Mouse (Mus musculus): ENCODE data around the gene Fam89b.

DNA sequence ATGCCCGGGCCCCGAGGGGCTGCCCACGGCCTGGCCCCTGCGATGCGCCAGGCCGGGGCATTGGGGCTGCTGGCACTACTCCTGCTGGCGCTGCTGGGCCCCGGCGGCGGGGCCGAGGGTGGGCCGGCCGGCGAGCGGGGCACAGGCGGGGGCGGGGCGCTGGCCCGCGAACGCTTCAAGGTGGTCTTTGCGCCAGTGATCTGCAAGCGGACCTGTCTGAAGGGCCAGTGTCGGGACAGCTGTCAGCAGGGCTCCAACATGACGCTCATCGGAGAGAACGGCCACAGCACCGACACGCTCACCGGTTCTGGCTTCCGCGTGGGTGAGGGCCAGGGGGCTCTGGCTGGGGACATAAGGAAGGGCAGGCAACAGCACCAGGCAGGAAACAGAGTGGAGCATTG is 12.8 kb upstream of the Fam89b start:
- TF ChIP-seq CTCF (IDR thresholded peaks at IDR 0.05; ENCODE audit: control insufficient read depth, insufficient read depth, low read length) (no peak), POLR2A (IDR thresholded peaks at IDR 0.05; ENCODE audit: borderline replicate concordance, control insufficient read depth, low read depth, low read length) (no peak)

All from bone marrow, adult 2 months (tissue).